Mouse (Mus musculus) layer of hippocampus, adult 11-12 months (tissue): ENCODE results near the gene Tubb1.

ENCODE experiments used
- DNase-seq: peaks from one replicate; pipeline ENCODE4 v3.0.0; 2022; ENCODE audit warnings: low spot score

Tubb1 gene

GRCm38 (mm10) chr2:174443046-174443445 is 7.4 kb upstream of the Tubb1 start:
- DNase-seq = no peak

GRCm38 (mm10) chr2:174444359-174444758 is 6.1 kb upstream of the Tubb1 start:
- DNase-seq = no peak

- no peak for DNase-seq
Measured at GRCm38 (mm10) chr2:174445018-174445417, 5.5 kb upstream of the Tubb1 start.

- no peak for DNase-seq
Measured at GRCm38 (mm10) chr2:174446492-174446891, 4.0 kb upstream of the Tubb1 start.

GRCm38 (mm10) chr2:174446905-174447304 is 3.6 kb upstream of the Tubb1 start:
- DNase-seq = no peak

- no peak for DNase-seq
Measured at GRCm38 (mm10) chr2:174448405-174448804, 2.1 kb upstream of the Tubb1 start.

- no peak for DNase-seq
Measured at GRCm38 (mm10) chr2:174453681-174454080, 3.2 kb downstream of the Tubb1 start.

- no peak for DNase-seq
Measured at GRCm38 (mm10) chr2:174459365-174459764, 8.9 kb downstream of the Tubb1 start.

- DNase-seq = no peak
Measured at GRCm38 (mm10) chr2:174463370-174463769, 12.9 kb downstream of the Tubb1 start.

- DNase-seq = peak; percentile 97
Measured at GRCm38 (mm10) chr2:174463789-174464523, 13.5 kb downstream of the Tubb1 start, which contains the start of gene Atp5e. TSS of gene Atp5e (minus strand) at chr2:174464105.

GRCm38 (mm10) chr2:174470333-174470732 is 19.8 kb downstream of the Tubb1 start:
- no peak for DNase-seq

GRCm38 (mm10) chr2:174470786-174471405 is 20.4 kb downstream of the Tubb1 start:
- DNase-seq = no peak

GRCm38 (mm10) chr2:174472407-174472806 is 21.9 kb downstream of the Tubb1 start:
- no peak for DNase-seq

- peak; percentile 100 for DNase-seq
Measured at GRCm38 (mm10) chr2:174472818-174473549, 22.5 kb downstream of the Tubb1 start, which contains the start of gene Prelid3b. TSS of gene Prelid3b (minus strand) at chr2:174473081.

- DNase-seq = no peak
Measured at GRCm38 (mm10) chr2:174473550-174473927, 23.0 kb downstream of the Tubb1 start.

GRCm38 (mm10) chr2:174477543-174478319 is 27.2 kb downstream of the Tubb1 start:
- no peak for DNase-seq

GRCm38 (mm10) chr2:174478746-174479145 is 28.3 kb downstream of the Tubb1 start:
- DNase-seq = no peak

GRCm38 (mm10) chr2:174487005-174487404 is 36.5 kb downstream of the Tubb1 start:
- no peak for DNase-seq

GRCm38 (mm10) chr2:174492858-174493257 is 42.4 kb downstream of the Tubb1 start:
- DNase-seq = peak; percentile 48

GRCm38 (mm10) chr2:174500814-174501503 is 50.5 kb downstream of the Tubb1 start:
- DNase-seq = no peak

GRCm38 (mm10) chr2:174501517-174501916 is 51.0 kb downstream of the Tubb1 start:
- DNase-seq = no peak
